Mouse (Mus musculus) embryonic fibroblast, embryonic 13.5 days (primary cell): ENCODE measurements at regions not wholly inside any gene's neighbourhood (a gene's known extent, or its start where the extent isn't known, plus 50 kb on each side); places are given as distances from the start of the nearest gene placed in this dataset.

Source experiments
- H3K27ac ChIP-seq: 2 replicates; pipeline ENCODE4 v1.5.1; 2012; ENCODE audit warnings: low read length, control low read depth, inconsistent platforms; ENCODE audit not compliant: insufficient read depth
- H3K4me1 ChIP-seq: 2 replicates; pipeline ENCODE4 v1.6.1; 2011; ENCODE audit warnings: low read length; ENCODE audit not compliant: control insufficient read depth, insufficient read depth
- H3K4me3 ChIP-seq: 2 replicates; pipeline ENCODE4 v1.5.1; 2011; ENCODE audit warnings: mild to moderate bottlenecking, control low read depth, low read length; ENCODE audit not compliant: insufficient read depth
- CTCF ChIP-seq: IDR thresholded peaks from 2 replicates; pipeline ENCODE4 v1.5.1; 2011; ENCODE audit warnings: mild to moderate bottlenecking, control low read depth, low read length, moderate library complexity, borderline replicate concordance; ENCODE audit not compliant: insufficient read depth
- POLR2A ChIP-seq: IDR thresholded peaks from 2 replicates; pipeline ENCODE4 v1.6.1; 2011; ENCODE audit warnings: low read depth, mild to moderate bottlenecking, control low read depth, low read length, moderate library complexity

GRCm38 (mm10) chr1:154104006-154104600 lies 96.9 kb upstream of the Zfp648 start:
- no peak for TF ChIP-seq POLR2A
- TF ChIP-seq CTCF: no peak
- H3K4me1 ChIP-seq: no peaks in the 10 kb centered on the region
- H3K27ac ChIP-seq: no peak overlapping the region
- no peak overlapping the region for H3K4me3 ChIP-seq

GRCm38 (mm10) chr1:154104779-154105178 lies 96.2 kb upstream of the Zfp648 start:
- Histone ChIP-seq H3K27ac (no peak overlapping the region), H3K4me1 (no peaks in the 10 kb centered on the region), H3K4me3 (no peak overlapping the region)
- no peak for TF ChIP-seq CTCF
- no peak for TF ChIP-seq POLR2A

- no peak for TF ChIP-seq CTCF
- no peak for TF ChIP-seq POLR2A
- H3K4me3 ChIP-seq: no peak overlapping the region
- H3K4me1 ChIP-seq: no peaks in the 10 kb centered on the region
- no peak overlapping the region for H3K27ac ChIP-seq
These were observed 88.5 kb upstream of the Zfp648 start for GRCm38 (mm10) chr1:154112500-154112899.

GRCm38 (mm10) chr1:154113291-154114050 lies 87.5 kb upstream of the Zfp648 start:
- Histone ChIP-seq H3K27ac (no peak overlapping the region), H3K4me3 (no peak overlapping the region), H3K4me1 (no peaks in the 10 kb centered on the region)
- TF ChIP-seq POLR2A (no peak), CTCF (no peak)

GRCm38 (mm10) chr1:154116188-154116710 lies 84.7 kb upstream of the Zfp648 start:
- H3K4me3 ChIP-seq: no peak overlapping the region
- no peak for TF ChIP-seq POLR2A
- TF ChIP-seq CTCF: no peak
- H3K4me1 ChIP-seq: no peaks in the 10 kb centered on the region
- H3K27ac ChIP-seq: no peak overlapping the region

GRCm38 (mm10) chr1:154117346-154117687 lies 83.7 kb upstream of the Zfp648 start:
- Histone ChIP-seq H3K4me3 (no peak overlapping the region), H3K27ac (no peak overlapping the region), H3K4me1 (no peaks in the 10 kb centered on the region)
- TF ChIP-seq POLR2A (no peak), CTCF (no peak)

- TF ChIP-seq POLR2A (no peak), CTCF (peak; percentile 44; the same call in 1 of the 2 replicates)
- no peak overlapping the region for H3K4me3 ChIP-seq
- H3K4me1 ChIP-seq: no peaks in the 10 kb centered on the region
- no peak overlapping the region for H3K27ac ChIP-seq
These were observed 83.2 kb upstream of the Zfp648 start for GRCm38 (mm10) chr1:154117688-154118373.

GRCm38 (mm10) chr1:154118374-154119004 lies 82.5 kb upstream of the Zfp648 start:
- Histone ChIP-seq H3K4me1 (no peaks in the 10 kb centered on the region), H3K27ac (no peak overlapping the region), H3K4me3 (no peak overlapping the region)
- TF ChIP-seq CTCF: peak; percentile 81; the same call in 1 of the 2 replicates
- no peak for TF ChIP-seq POLR2A

- Histone ChIP-seq H3K27ac (no peak overlapping the region), H3K4me1 (no peaks in the 10 kb centered on the region), H3K4me3 (no peak overlapping the region)
- TF ChIP-seq CTCF (no peak), POLR2A (no peak)
These were observed 81.4 kb upstream of the Zfp648 start for GRCm38 (mm10) chr1:154119611-154120010.

- Histone ChIP-seq H3K4me3 (no peak overlapping the region), H3K27ac (no peak overlapping the region), H3K4me1 (no peaks in the 10 kb centered on the region)
- TF ChIP-seq POLR2A (no peak), CTCF (no peak)
These were observed 80.3 kb upstream of the Zfp648 start for GRCm38 (mm10) chr1:154120693-154121092.
